Mouse (Mus musculus) embryonic facial prominence, embryonic 14.5 days (tissue): ENCODE data around the gene Dedd2. TPM values are rescaled to one million over a fixed set of nuclear protein-coding genes. Genes with fewer than 3 reads are reported as not detected.
A peak's percentile ranks its signal among the peaks of the same experiment; 100 is the strongest.

Source experiments
- ATAC-seq: fragments of 200-750 bp; cut with Nextera tagmentation; 2 replicates; pipeline ENCODE4 v1.8.0; 2017; ENCODE audit warnings: low read depth, moderate number of reproducible peaks, moderate TSS enrichment
- DNase-seq: peaks from one replicate; pipeline ENCODE4 v3.0.0-alpha.2; 2015; ENCODE audit warnings: low spot score
- H3K27ac ChIP-seq: fragments of 300-500 bp; sonication (generic); replicated peaks from 2 replicates; pipeline ENCODE4 v1.5.1; 2014; ENCODE audit warnings: low read depth, mild to moderate bottlenecking, low read length, moderate library complexity
- H3K27me3 ChIP-seq: fragments of 300-500 bp; sonication (generic); replicated peaks from 2 replicates; pipeline ENCODE4 v1.6.1; 2014; ENCODE audit warnings: low read length; ENCODE audit not compliant: control insufficient read depth, insufficient read depth
- H3K36me3 ChIP-seq: fragments of 300-500 bp; sonication (generic); 2 replicates; pipeline ENCODE4 v1.6.1; 2014; ENCODE audit warnings: low read length, mixed read lengths; ENCODE audit not compliant: control insufficient read depth, insufficient read depth
- H3K4me1 ChIP-seq: fragments of 300-500 bp; sonication (generic); 2 replicates; pipeline ENCODE4 v1.6.1; 2014; ENCODE audit warnings: antibody characterized with exemption, low read length; ENCODE audit not compliant: control insufficient read depth, insufficient read depth
- H3K4me2 ChIP-seq: fragments of 300-500 bp; sonication (generic); 2 replicates; pipeline ENCODE4 v1.6.1; 2014; ENCODE audit warnings: low read depth, mild to moderate bottlenecking, low read length, moderate library complexity, mixed read lengths
- H3K4me3 ChIP-seq: fragments of 300-500 bp; sonication (generic); 2 replicates; pipeline ENCODE4 v1.5.1; 2014; ENCODE audit warnings: low read depth, mild to moderate bottlenecking, low read length
- H3K9ac ChIP-seq: fragments of 300-500 bp; sonication (generic); 2 replicates; pipeline ENCODE4 v1.6.1; 2014; ENCODE audit warnings: low read depth, mild to moderate bottlenecking, low read length, moderate library complexity, mixed read lengths
- H3K9me3 ChIP-seq: fragments of 300-500 bp; sonication (generic); 2 replicates; pipeline ENCODE4 v1.6.1; 2016; ENCODE audit warnings: low read length; ENCODE audit not compliant: control insufficient read depth
- WGBS: fragments of 180-500 bp; shearing (Covaris S2); extraction: QIAGEN DNeasy Blood & Tissue Kit; methylation state at CpG from one replicate; pipeline ENCODE4 v1.1.7; 2014; 5-methylcytosine and 5-hydroxymethylcytosine counted together
- polyA plus RNA-seq: library from polyadenylated mRNA; unstranded; fragments of >200 nt; fragmentation: Nextera tagmentation; extraction: Ambion mirVana; gene quantifications from 2 replicates; pipeline ENCODE4 v1.2.1, GENCODE M21; 2014

The Dedd2 gene
- polyA plus RNA-seq, 1 experiment from 2014 or later: 9.4 TPM

DNA sequence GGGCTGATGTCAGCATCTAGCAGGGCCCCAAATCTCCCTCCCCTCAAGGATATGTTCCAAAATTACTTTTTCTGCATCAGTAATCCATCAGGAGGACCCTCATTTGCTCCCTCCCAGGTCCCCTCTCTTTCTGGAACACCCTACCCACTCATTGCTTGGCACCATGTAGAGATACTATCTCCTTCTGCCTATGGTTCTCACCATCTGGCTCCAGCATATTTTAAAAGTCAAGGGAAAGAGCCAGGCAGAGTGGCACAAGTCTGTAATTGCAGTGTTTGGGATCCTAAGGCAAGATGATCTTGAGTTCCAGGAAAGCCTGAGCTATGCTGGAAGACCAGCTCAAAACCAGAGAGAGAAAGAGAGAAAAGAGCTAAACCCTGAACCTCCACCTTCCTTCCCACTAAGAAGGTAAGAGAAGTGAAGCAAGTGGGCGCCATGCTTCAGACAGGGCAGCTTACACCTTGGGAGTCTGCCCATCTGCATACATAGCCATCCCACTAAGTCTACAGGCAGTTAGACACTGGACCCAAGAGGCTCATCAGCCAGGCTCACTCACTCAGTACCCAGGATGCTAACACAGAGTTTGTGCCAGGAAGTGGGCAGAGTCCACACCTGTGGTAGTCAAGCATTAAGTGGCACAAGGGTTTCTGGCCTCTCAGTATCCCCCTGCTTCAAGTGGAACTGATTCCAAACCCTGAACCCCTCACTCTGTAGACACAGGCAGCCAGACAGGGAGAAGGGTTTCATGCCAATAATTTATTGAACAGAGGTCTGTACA, 7.3 kb upstream of the Dedd2 start:
- Histone ChIP-seq H3K27ac (no peak overlapping the region), H3K27me3 (no peaks in the 10 kb centered on the region), H3K4me2 (no peak overlapping the region), H3K4me1 (no peaks in the 10 kb centered on the region), H3K9ac (no peak overlapping the region), H3K36me3 (peaks cover 95% of the 10 kb centered on the region), H3K9me3 (no peaks in the 10 kb centered on the region), H3K4me3 (no peak overlapping the region)
- WGBS: 92% methylated on average over 1 of the region's 1 CpGs
- DNase-seq (no peak), ATAC-seq (no peak)

DNA sequence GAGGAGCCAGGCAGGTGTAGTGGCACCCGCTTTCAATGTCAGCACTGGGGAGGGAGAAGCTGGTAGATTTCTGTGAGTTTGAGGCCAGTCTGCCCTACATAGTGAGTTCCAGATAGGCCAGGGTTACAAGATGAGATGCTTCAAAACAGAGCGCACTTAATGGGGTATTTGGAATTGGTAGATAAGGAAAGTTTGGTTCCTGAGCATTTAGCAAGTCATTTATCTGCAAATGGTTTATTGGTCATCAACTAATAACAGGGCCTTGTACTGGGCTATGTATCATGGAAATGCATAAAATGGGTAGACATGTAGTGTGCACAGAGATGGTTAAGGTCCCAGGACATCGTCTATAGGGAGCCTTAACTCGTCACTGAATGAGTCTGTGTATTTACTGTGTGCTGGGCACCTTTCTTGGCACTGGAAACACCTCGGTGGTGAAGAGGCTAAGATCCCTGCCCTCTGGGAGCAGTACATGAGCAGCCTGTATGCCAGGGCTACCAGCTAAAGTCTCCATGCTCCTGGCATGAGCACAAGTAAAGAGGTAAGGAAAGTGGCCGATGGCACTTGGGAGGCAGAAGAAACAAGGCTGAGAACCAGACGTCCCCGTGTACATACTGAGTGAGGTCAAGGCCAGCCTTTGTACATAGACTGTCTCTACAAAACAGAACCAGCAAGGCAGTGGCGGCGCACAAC, 2.0 kb upstream of the Dedd2 start:
- no peaks in the 10 kb centered on the region for H3K27me3 ChIP-seq
- peak overlapping the region; percentile 63 for H3K4me3 ChIP-seq
- H3K4me1 ChIP-seq: peaks cover 13% of the 10 kb centered on the region
- no peak for ATAC-seq
- peak overlapping the region; percentile 92 for H3K4me2 ChIP-seq
- H3K9me3 ChIP-seq: no peaks in the 10 kb centered on the region
- peaks cover 44% of the 10 kb centered on the region for H3K36me3 ChIP-seq
- H3K9ac ChIP-seq: peak overlapping the region; percentile 74
- WGBS: 88% methylated on average over 10 of the region's 10 CpGs
- H3K27ac ChIP-seq: no peak overlapping the region
- no peak for DNase-seq

DNA sequence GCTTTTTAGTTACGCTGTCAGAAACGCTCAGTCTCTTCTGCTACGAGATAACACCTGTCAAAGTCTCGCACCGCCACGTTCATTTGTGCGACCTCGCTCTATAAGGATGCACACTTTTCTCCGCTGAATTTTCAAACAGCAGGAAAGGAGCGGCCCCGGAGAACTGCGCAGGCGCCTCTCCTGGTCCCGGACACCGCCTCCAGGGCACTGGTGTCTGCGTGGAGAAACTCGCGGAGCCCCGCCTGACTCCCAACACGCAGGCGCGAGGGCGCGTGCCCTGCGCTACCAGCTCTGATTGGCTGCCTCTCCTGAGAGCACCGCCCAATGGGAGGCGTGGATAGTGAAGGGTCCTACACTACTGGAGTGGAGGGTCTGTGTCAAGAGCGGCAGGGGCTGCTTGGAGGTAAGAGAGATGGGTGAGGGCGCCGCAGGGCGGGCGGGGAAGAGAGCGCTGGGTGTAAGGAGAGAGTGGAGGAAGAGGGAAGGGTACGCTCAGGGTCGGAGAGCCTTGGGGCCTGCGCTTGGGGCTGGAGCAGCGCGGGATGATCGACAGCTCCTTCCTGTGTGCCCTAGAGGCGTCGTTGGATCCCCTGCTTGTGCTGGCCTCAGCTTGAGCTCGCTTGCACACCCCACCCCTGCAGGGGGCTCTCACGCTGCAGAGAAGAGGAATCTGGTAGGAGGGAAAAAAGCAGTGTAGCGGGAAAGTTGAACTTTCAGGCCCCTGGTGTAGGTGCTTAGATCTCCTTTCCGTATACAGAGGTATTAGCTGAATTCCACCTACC, 878 bp upstream of the Dedd2 start, which contains the start of gene Zfp526:
Gene Zfp526, plus strand, starts transcription at position 324 of the 782 bp plus-strand sequence.
- H3K36me3 ChIP-seq: peaks cover 33% of the 10 kb centered on the region

DNA sequence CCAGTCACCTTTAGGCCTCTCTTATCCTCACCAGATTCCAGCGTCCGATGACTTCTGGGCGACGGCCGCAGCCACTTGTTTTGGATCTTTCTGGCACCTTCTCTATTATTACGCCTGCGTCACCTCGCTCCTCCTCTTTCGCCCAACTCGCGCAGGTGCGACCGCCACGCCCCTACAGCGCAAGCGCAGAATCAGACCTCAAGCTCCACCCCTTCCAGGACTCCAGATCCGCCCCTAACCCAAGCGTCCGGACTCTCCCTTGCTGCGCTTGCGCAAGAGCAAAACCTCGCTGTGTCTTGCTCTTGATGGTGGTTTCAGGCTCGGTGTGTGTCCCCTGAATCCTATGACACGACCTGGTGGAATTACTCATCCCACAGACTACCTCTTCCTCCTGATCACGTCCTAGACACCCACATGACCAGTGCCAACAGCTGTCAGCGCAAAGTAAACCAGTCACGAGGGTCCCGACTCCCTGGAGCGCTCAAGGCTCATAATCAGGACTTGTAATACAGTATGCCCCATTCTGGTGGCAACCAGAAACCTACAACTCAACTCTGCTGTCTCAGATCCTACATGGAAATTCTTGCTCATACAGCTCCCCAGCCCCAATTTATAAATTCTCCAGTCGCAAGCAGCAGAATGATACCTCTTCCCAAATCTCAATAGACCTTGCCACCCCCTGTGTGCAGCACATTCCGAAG, 509 bp downstream of the Dedd2 start:
- Histone ChIP-seq H3K9me3 (no peaks in the 10 kb centered on the region), H3K27ac (peak overlapping the region; percentile 72), H3K4me3 (peak overlapping the region; percentile 63), H3K27me3 (no peaks in the 10 kb centered on the region), H3K4me2 (peak overlapping the region; percentile 92), H3K36me3 (peaks cover 24% of the 10 kb centered on the region; the same call in 1 of the 2 replicates), H3K9ac (peak overlapping the region; percentile 74), H3K4me1 (peaks cover 13% of the 10 kb centered on the region)
- WGBS: 3% methylated on average over 31 of the region's 31 CpGs
- peak; percentile 67 for ATAC-seq
- DNase-seq: peak; percentile 97

More for the DNA sequence above, 878 bp upstream of the Dedd2 start, which contains the start of gene Zfp526:
- WGBS: under 1% methylated on average over 34 of the region's 45 CpGs
- peak within 1 kb of the TSS; percentile 92 for H3K4me2 ChIP-seq
- H3K9ac ChIP-seq: peak within 1 kb of the TSS; percentile 74
- no peaks in the 10 kb centered on the region for H3K9me3 ChIP-seq
- H3K27ac ChIP-seq: peak within 1 kb of the TSS; percentile 87
- H3K4me1 ChIP-seq: peaks cover 13% of the 10 kb centered on the region
- H3K4me3 ChIP-seq: peak within 1 kb of the TSS; percentile 63
- H3K27me3 ChIP-seq: no peaks in the 10 kb centered on the region
- DNase-seq (peak; percentile 100), ATAC-seq (peak; percentile 98)

DNA sequence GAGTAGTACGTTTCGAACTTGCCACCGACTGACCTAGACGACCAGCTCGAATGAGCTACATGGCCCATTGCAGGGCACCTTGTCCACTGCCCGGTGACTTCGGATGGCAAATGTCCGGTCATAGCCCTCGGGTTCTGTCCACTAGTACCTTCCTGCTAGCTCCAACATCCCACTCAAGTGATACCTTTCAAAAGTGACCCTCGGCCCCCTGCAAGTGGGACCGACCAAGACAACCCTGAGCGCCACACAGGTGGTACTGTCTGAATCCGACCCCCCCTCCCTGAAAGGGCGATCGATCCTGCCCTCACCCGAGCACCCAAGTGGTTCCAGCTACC, 1.0 kb downstream of the Dedd2 start:
- Histone ChIP-seq H3K9ac (peak overlapping the region; percentile 74), H3K4me1 (peaks cover 13% of the 10 kb centered on the region), H3K27ac (no peak overlapping the region), H3K36me3 (peaks cover 24% of the 10 kb centered on the region; the same call in 1 of the 2 replicates), H3K9me3 (no peaks in the 10 kb centered on the region), H3K27me3 (no peaks in the 10 kb centered on the region), H3K4me2 (peak overlapping the region; percentile 92), H3K4me3 (peak overlapping the region; percentile 63)
- ATAC-seq: 0 out of 2 replicates have a peak, but pooled peaks have one; percentile 1
- DNase-seq: no peak
- 0% methylated on average over 16 of the region's 16 CpGs for WGBS

DNA sequence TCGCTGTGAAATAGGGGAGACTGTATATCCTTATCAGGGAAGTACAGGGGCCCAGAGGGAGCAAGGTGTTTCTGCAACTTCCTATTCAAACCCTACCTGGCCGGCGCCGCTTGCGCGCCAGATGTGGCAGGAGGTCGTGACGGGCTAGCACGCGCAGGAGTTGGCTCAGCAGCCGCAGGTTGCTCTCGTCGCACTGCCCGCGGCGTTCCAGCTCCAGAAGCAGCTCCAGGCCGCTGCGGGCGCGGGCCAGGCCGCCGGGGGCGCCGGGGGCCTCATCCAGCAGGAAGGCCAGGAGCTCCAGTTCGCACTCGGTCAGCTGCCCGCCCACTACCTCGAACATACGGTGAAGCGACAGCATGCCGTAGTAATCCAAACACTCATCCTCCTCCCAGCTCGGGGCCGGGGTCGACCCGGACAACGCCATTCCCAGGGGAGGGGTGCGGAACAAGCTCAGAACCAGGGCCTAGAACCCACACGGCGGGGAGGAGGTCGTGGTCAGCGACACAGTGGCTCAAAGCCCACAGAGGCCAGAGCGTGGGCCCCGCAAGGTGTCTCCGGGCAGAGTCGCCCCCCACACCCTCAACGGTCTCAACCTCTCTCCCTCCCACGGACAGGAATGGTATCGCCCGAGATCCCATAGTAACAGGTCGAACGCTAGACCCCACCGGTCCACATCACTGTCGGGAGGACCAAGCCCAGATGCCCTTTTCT, 1.6 kb downstream of the Dedd2 start:
- no peaks in the 10 kb centered on the region for H3K27me3 ChIP-seq
- peak overlapping the region; percentile 74 for H3K9ac ChIP-seq
- ATAC-seq (0 out of 2 replicates have a peak, but pooled peaks have one; percentile 8), DNase-seq (peak; percentile 67)
- H3K4me2 ChIP-seq: peak overlapping the region; percentile 92
- H3K4me3 ChIP-seq: peak overlapping the region; percentile 63
- WGBS: 1% methylated on average over 39 of the region's 53 CpGs
- H3K9me3 ChIP-seq: no peaks in the 10 kb centered on the region
- 0 out of 2 replicates have a peak overlapping the region, but pooled peaks have one; percentile 61 for H3K27ac ChIP-seq
- peaks cover 19% of the 10 kb centered on the region; the same call in 1 of the 2 replicates for H3K36me3 ChIP-seq
- peaks cover 13% of the 10 kb centered on the region for H3K4me1 ChIP-seq

DNA sequence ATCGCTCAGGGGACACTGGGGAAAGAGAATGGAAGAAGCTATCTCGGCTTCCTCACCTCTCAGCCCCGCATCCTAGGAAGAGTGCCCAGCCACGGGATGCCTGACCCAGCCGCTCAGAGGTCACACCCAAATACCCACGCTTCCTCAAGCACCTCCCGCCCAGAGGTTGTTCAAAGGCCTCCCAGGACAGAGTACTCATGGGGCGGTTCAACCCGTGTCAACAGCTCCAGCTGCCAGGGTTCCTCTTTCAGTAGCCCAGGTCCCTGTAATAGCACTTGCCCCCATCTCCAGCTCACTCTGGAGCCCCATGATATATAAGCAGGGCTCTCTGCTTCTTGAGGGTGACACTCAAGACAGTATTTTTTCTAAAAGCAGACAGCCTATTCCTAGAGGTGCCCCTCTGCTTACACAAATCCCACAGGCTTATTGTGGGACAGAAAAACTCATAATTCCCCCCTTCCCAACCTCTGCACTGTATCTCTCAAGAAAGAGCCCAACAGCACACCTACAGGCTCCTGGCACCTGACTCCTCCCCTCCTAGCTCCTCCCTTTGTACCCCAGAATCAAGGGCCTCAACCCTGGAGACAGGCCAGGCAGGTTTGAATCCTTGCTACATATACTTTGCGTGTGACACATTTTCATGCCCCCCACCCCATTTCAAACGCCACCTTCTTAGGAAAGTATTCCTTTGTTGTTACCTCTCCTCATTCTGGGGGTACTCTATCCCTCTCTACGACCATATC, 2.6 kb downstream of the Dedd2 start:
- DNase-seq: no peak
- ATAC-seq: no peak
- WGBS: 62% methylated on average over 8 of the region's 12 CpGs
- Histone ChIP-seq H3K4me1 (peaks cover 13% of the 10 kb centered on the region), H3K27me3 (no peaks in the 10 kb centered on the region), H3K4me3 (peak overlapping the region; percentile 63; the same call in 1 of the 2 replicates), H3K36me3 (peaks cover 12% of the 10 kb centered on the region; the same call in 1 of the 2 replicates), H3K9me3 (no peaks in the 10 kb centered on the region), H3K27ac (no peak overlapping the region), H3K9ac (0 out of 2 replicates have a peak overlapping the region, but pooled peaks have one; percentile 25), H3K4me2 (peak overlapping the region; percentile 92)
